Mouse (Mus musculus) erythroblast, embryonic 14.5 days (primary cell): ENCODE data around the gene 4930442H23Rik.

ENCODE experiments used
- GATA1 ChIP-seq: IDR thresholded peaks from 2 replicates; pipeline ENCODE4 v1.6.1; 2012; ENCODE audit warnings: low read length, inconsistent platforms, mixed read lengths
- TAL1 ChIP-seq: IDR thresholded peaks from 3 replicates; pipeline ENCODE4 v1.6.1; 2012; ENCODE audit warnings: low read length, inconsistent platforms, mixed read lengths

DNA sequence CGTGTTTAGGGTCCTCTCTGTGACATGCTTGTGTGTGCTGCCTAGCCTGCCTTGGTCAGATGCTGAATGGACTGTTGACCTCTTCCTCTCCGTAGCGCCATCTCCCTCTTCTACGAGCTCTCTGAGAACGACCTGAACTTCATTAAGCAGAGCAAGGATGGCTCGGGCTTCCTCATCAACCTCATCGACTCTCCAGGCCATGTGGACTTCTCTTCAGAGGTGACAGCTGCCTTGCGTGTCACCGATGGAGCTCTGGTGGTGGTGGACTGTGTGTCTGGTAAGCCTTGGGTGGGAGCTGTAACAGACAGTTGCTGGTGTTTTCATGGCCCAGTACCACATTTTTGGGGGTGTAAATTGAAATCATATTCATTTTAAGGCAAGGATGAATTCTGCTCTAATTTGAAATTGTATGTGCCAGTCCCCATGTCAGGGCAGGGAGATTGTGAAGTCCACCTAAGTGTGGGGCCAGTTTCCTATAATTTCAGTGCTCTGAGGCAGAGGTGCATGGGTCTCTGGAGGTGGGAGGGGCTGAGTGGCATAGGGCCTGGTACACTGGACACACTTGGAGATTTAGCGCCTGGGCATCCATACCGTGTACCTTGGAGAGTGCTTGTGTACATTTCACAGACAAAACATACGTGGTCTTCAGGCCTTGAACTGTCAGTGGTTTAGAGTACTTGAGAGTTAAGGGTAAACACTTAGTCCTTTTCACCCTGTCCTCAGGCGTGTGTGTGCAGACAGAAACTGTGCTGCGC is 5.5 kb downstream of the 4930442H23Rik start:
- TF ChIP-seq GATA1, result no peak
- no peak for TF ChIP-seq TAL1
